Mouse (Mus musculus) adrenal gland, postnatal 36 days (tissue): ENCODE measurements at regions not wholly inside any gene's neighbourhood (a gene's known extent, or its start where the extent isn't known, plus 50 kb on each side); places are given as distances from the start of the nearest gene placed in this dataset.

Source experiments
- DNase-seq, 2 experiments: peaks; one replicate each; pipeline ENCODE4 v3.0.0; 2021; ENCODE audit warnings: mixed read lengths in 1 of 2

- no peak for DNase-seq
Measured at GRCm38 (mm10) chr11:48431316-48431715, 368.8 kb upstream of the Rack1 start.

GRCm38 (mm10) chr11:48427423-48427822 is 372.7 kb upstream of the Rack1 start:
- DNase-seq, result no peak

- DNase-seq, result no peak
Measured at GRCm38 (mm10) chr11:48426446-48426845, 373.7 kb upstream of the Rack1 start.

- DNase-seq, result no peak
Measured at GRCm38 (mm10) chr11:48418066-48418756, 381.9 kb upstream of the Rack1 start.

GRCm38 (mm10) chr11:48417615-48418014 is 382.5 kb upstream of the Rack1 start:
- DNase-seq, result no peak

GRCm38 (mm10) chr11:48398032-48398431 is 402.1 kb upstream of the Rack1 start:
- no peak for DNase-seq

- DNase-seq, result no peak
Measured at GRCm38 (mm10) chr11:48381489-48381888, 392.7 kb upstream of the Sgcd start.

- no peak for DNase-seq
Measured at GRCm38 (mm10) chr11:48378044-48378443, 389.3 kb upstream of the Sgcd start.

- no peak for DNase-seq
Measured at GRCm38 (mm10) chr11:48377269-48377668, 388.5 kb upstream of the Sgcd start.

- no peak for DNase-seq
Measured at GRCm38 (mm10) chr11:48351349-48352023, 362.7 kb upstream of the Sgcd start.

GRCm38 (mm10) chr11:48314500-48314899 is 325.7 kb upstream of the Sgcd start:
- no peak for DNase-seq

- DNase-seq, result no peak
Measured at GRCm38 (mm10) chr11:48295370-48295769, 306.6 kb upstream of the Sgcd start.

- DNase-seq, result no peak
Measured at GRCm38 (mm10) chr11:48262492-48262891, 273.7 kb upstream of the Sgcd start.

GRCm38 (mm10) chr11:48261089-48261488 is 272.3 kb upstream of the Sgcd start:
- DNase-seq, result no peak

- DNase-seq, result no peak
Measured at GRCm38 (mm10) chr11:48250678-48251317, 262.0 kb upstream of the Sgcd start.

GRCm38 (mm10) chr11:48249315-48249714 is 260.5 kb upstream of the Sgcd start:
- DNase-seq, result peak in 1 of 2 experiments; percentile 9

GRCm38 (mm10) chr11:48221156-48221555 is 232.4 kb upstream of the Sgcd start:
- no peak for DNase-seq

GRCm38 (mm10) chr11:48219157-48219556 is 230.4 kb upstream of the Sgcd start:
- DNase-seq, result no peak

- DNase-seq, result no peak
Measured at GRCm38 (mm10) chr11:48216762-48217161, 228.0 kb upstream of the Sgcd start.

GRCm38 (mm10) chr11:48186604-48187003 is 197.8 kb upstream of the Sgcd start:
- no peak for DNase-seq

GRCm38 (mm10) chr11:48178943-48179342 is 190.2 kb upstream of the Sgcd start:
- peak; percentile 1 to 33 for DNase-seq

GRCm38 (mm10) chr11:48178174-48178573 is 189.4 kb upstream of the Sgcd start:
- DNase-seq, result no peak

- no peak for DNase-seq
Measured at GRCm38 (mm10) chr11:48176451-48176850, 187.7 kb upstream of the Sgcd start.
